Mouse (Mus musculus) liver, embryonic 14.5 days (tissue): Measurements from ENCODE around the gene Srgap3. TPM values are rescaled to one million over a fixed set of nuclear protein-coding genes. Genes with fewer than 3 reads are reported as not detected.
A peak's percentile ranks its signal among the peaks of the same experiment; 100 is the strongest.

ENCODE experiments used
- ATAC-seq: fragments of 200-750 bp; cut with Nextera tagmentation; 2 replicates; pipeline ENCODE4 v1.8.0; 2017; ENCODE audit warnings: moderate number of reproducible peaks, mild to moderate bottlenecking, moderate library complexity; ENCODE audit not compliant: insufficient read depth
- DNase-seq, 3 experiments: peaks; one replicate each; pipeline ENCODE4 v3.0.0-alpha.2; 2012 to 2013; ENCODE audit warnings: low read depth in 3 of 3, low spot score in 3 of 3
- H3K27ac ChIP-seq: fragments of 300-500 bp; sonication (generic); 2 replicates; pipeline ENCODE4 v1.5.1; 2014; ENCODE audit warnings: moderate library complexity, mild to moderate bottlenecking, control low read depth, inconsistent platforms
- H3K27me3 ChIP-seq: fragments of 300-500 bp; sonication (generic); 2 replicates; pipeline ENCODE4 v1.6.1; 2014; ENCODE audit warnings: mild to moderate bottlenecking, low read length, moderate library complexity; ENCODE audit not compliant: control insufficient read depth, insufficient read depth
- H3K36me3 ChIP-seq: fragments of 300-500 bp; sonication (generic); replicated peaks from 2 replicates; pipeline ENCODE4 v1.6.1; 2014; ENCODE audit warnings: low read depth; ENCODE audit not compliant: control insufficient read depth, insufficient read depth
- H3K4me1 ChIP-seq, 2 experiments: fragments of 200-500 bp in 1 of 2; fragments of 300-500 bp in 1 of 2; sonication (generic) in 1 of 2; replicated peaks; 2 replicates each; pipeline ENCODE4 v1.6.1; 2012 to 2014; ENCODE audit warnings: antibody characterized with exemption in 1 of 2, inconsistent platforms in 1 of 2, low read length in 1 of 2; ENCODE audit not compliant: control insufficient read depth in 2 of 2, insufficient read depth in 2 of 2
- H3K4me2 ChIP-seq: fragments of 300-500 bp; sonication (generic); 2 replicates; pipeline ENCODE4 v1.6.1; 2014; ENCODE audit warnings: low read depth, mild to moderate bottlenecking, control low read depth, moderate library complexity
- H3K4me3 ChIP-seq, 2 experiments: fragments of 200-500 bp in 1 of 2; fragments of 300-500 bp in 1 of 2; sonication (generic) in 1 of 2; 2 replicates each; pipeline ENCODE4 v1.5.1; 2012 to 2014; ENCODE audit warnings: low read depth in 2 of 2, low read length in 2 of 2, mild to moderate bottlenecking in 2 of 2, control low read depth in 1 of 2, inconsistent platforms in 1 of 2, moderate library complexity in 1 of 2; ENCODE audit not compliant: insufficient read depth in 1 of 2
- H3K9ac ChIP-seq: fragments of 300-500 bp; sonication (generic); replicated peaks from 2 replicates; pipeline ENCODE4 v1.6.1; 2014; ENCODE audit warnings: mild to moderate bottlenecking, control low read depth, moderate library complexity
- H3K9me3 ChIP-seq: fragments of 300-500 bp; sonication (generic); 2 replicates; pipeline ENCODE4 v1.6.1; 2016; ENCODE audit warnings: low read length, mixed read lengths; ENCODE audit not compliant: control insufficient read depth
- CTCF ChIP-seq: IDR thresholded peaks from 2 replicates; pipeline ENCODE4 v1.5.1; 2016; ENCODE audit warnings: antibody characterized with exemption, low read depth, control low read depth
- EP300 ChIP-seq: IDR thresholded peaks from 2 replicates; pipeline ENCODE4 v1.6.1; 2016; ENCODE audit warnings: antibody characterized with exemption, low read depth
- WGBS: fragments of 180-500 bp; shearing (Covaris S2); extraction: QIAGEN DNeasy Blood & Tissue Kit; methylation state at CpG from one replicate; pipeline ENCODE4 v1.1.7; 2014; ENCODE audit not compliant: insufficient replicate concordance; 5-methylcytosine and 5-hydroxymethylcytosine counted together
- polyA plus RNA-seq, 2 experiments: library from polyadenylated mRNA; depleted of rRNA in 1 of 2; stranded (reverse) in 1 of 2; unstranded in 1 of 2; fragments of >200 nt; fragmentation: Nextera tagmentation in 1 of 2; extraction: Ambion mirVana in 1 of 2; gene quantifications; 2 replicates each; pipeline versions ENCODE4 v1.2.1 to v1.2.3; 2012 to 2014

Srgap3 gene
- polyA plus RNA-seq, 2 experiments, result 0.20 to 0.27 TPM

GRCm38 (mm10) chr6:112900306-112900705, 46.8 kb downstream of the Srgap3 start:
- DNase-seq (no peak), ATAC-seq (no peak)
- WGBS, result 78% methylated on average over 6 of the region's 6 CpGs
- TF ChIP-seq CTCF (no peak), EP300 (no peak)
- H3K4me1 ChIP-seq, result peaks cover 3 to 16% of the 10 kb centered on the region in 2 experiments; a peak in 3 of 4 replicates
- no peak overlapping the region for H3K4me2 ChIP-seq
- no peak overlapping the region for H3K27ac ChIP-seq
- H3K9ac ChIP-seq, result no peak overlapping the region
- no peaks in the 10 kb centered on the region for H3K36me3 ChIP-seq
- H3K27me3 ChIP-seq, result no peaks in the 10 kb centered on the region
- H3K9me3 ChIP-seq, result no peaks in the 10 kb centered on the region
- H3K4me3 ChIP-seq, result no peak overlapping the region

- H3K9ac ChIP-seq, result no peak overlapping the region
- DNase-seq (no peak), ATAC-seq (no peak)
- no peaks in the 10 kb centered on the region for H3K36me3 ChIP-seq
- H3K27ac ChIP-seq, result no peak overlapping the region
- H3K27me3 ChIP-seq, result no peaks in the 10 kb centered on the region
- 52% methylated on average over 1 of the region's 1 CpGs for WGBS
- H3K4me3 ChIP-seq, result no peak overlapping the region
- TF ChIP-seq CTCF (no peak), EP300 (no peak)
- peaks cover 3 to 16% of the 10 kb centered on the region in 2 experiments; a peak in 3 of 4 replicates for H3K4me1 ChIP-seq
- H3K9me3 ChIP-seq, result no peaks in the 10 kb centered on the region
- H3K4me2 ChIP-seq, result no peak overlapping the region
Observed at GRCm38 (mm10) chr6:112899711-112900110, 47.4 kb downstream of the Srgap3 start.

GRCm38 (mm10) chr6:112899276-112899675, 47.8 kb downstream of the Srgap3 start:
- ATAC-seq (no peak), DNase-seq (no peak)
- no peak overlapping the region for H3K4me2 ChIP-seq
- H3K27me3 ChIP-seq, result no peaks in the 10 kb centered on the region
- peaks cover 3 to 16% of the 10 kb centered on the region in 2 experiments; a peak in 3 of 4 replicates for H3K4me1 ChIP-seq
- no peak overlapping the region for H3K4me3 ChIP-seq
- H3K36me3 ChIP-seq, result no peaks in the 10 kb centered on the region
- no peak overlapping the region for H3K27ac ChIP-seq
- 66% methylated on average over 5 of the region's 5 CpGs for WGBS
- no peak overlapping the region for H3K9ac ChIP-seq
- H3K9me3 ChIP-seq, result no peaks in the 10 kb centered on the region
- no peak for TF ChIP-seq CTCF
- no peak for TF ChIP-seq EP300

- Histone ChIP-seq H3K4me2 (no peak overlapping the region), H3K9me3 (no peaks in the 10 kb centered on the region), H3K9ac (no peak overlapping the region), H3K36me3 (no peaks in the 10 kb centered on the region), H3K4me3 (no peak overlapping the region), H3K4me1 (peaks cover 3 to 16% of the 10 kb centered on the region in 2 experiments; a peak in 3 of 4 replicates), H3K27me3 (no peaks in the 10 kb centered on the region), H3K27ac (no peak overlapping the region)
- ATAC-seq (no peak), DNase-seq (no peak)
- WGBS, result 68% methylated on average over 4 of the region's 4 CpGs
- TF ChIP-seq EP300, result no peak
- no peak for TF ChIP-seq CTCF
Observed at GRCm38 (mm10) chr6:112898435-112898834, 48.6 kb downstream of the Srgap3 start.

GRCm38 (mm10) chr6:112896372-112896771, 50.7 kb downstream of the Srgap3 start:
- H3K9me3 ChIP-seq, result no peaks in the 10 kb centered on the region
- DNase-seq (no peak), ATAC-seq (peak; percentile 55; the same call in 1 of the 2 replicates)
- TF ChIP-seq CTCF (no peak), EP300 (no peak)
- no peak overlapping the region for H3K27ac ChIP-seq
- 37% methylated on average over 11 of the region's 11 CpGs for WGBS
- H3K36me3 ChIP-seq, result no peaks in the 10 kb centered on the region
- no peak overlapping the region for H3K4me3 ChIP-seq
- no peaks in the 10 kb centered on the region for H3K27me3 ChIP-seq
- H3K9ac ChIP-seq, result no peak overlapping the region
- no peak overlapping the region for H3K4me2 ChIP-seq
- H3K4me1 ChIP-seq, result peaks cover 0 to 6% of the 10 kb centered on the region in 2 experiments; a peak in 2 of 4 replicates
